Mouse (Mus musculus): Measurements from ENCODE around the gene Gm49450. TPM values are rescaled to one million over a fixed set of nuclear protein-coding genes. Genes with fewer than 3 reads are reported as not detected.
"Not testable (repeated sequence)": the region's sequence is repeated elsewhere in the genome, so short reads cannot be mapped to it uniquely, and the experiment has no call there.

The Gm49450 gene
- polyA plus RNA-seq, 1 experiment from 2014 or later: not detected

DNA sequence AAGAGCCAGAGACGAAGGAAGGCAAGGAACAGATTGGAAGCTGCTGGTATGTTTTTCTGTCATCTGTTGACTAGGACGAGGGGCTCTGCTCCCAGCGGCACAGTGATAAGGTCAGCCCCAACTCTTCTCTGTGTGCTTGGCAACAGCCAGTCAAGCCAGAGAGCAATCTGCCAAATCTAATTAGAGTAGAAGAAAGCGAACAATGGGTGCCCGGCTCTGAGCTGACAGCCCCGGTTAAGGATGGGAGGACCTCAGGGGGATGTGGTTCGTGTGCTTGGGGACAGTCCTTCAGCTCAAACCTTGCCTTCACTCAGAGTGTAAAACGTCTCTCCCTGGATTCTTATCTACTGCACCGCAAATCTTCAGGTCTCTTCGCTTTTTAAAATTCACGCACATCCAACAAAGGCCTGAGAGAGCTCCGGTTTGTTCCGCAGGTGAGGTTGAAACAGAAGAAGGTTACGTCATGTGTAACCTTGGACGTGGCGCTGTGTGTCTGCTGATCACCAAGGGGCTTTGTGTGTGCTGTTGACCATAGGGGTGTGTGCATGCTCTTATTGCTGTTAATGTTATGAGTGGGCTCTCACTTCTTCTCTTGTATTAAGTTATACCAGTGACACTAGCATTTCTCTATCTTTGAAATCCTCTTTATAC lies 30.2 kb upstream of the Gm49450 start:
- no peaks in the 10 kb centered on the region for H3K9me3 ChIP-seq
- H3K9ac ChIP-seq (replicated peaks): peak overlapping the region; percentile 94
- peak overlapping the region; percentile 99 for H3K27ac ChIP-seq
- no peaks in the 10 kb centered on the region for H3K36me3 ChIP-seq
- ATAC-seq: peak; percentile 74
- H3K4me3 ChIP-seq (replicated peaks): peak overlapping the region; percentile 49
- peaks cover 83% of the 10 kb centered on the region for H3K4me1 ChIP-seq (replicated peaks)
- H3K4me2 ChIP-seq (replicated peaks): peak overlapping the region; percentile 70
- no peaks in the 10 kb centered on the region for H3K27me3 ChIP-seq
- 6% methylated on average over 16 of the region's 16 CpGs for WGBS

DNA sequence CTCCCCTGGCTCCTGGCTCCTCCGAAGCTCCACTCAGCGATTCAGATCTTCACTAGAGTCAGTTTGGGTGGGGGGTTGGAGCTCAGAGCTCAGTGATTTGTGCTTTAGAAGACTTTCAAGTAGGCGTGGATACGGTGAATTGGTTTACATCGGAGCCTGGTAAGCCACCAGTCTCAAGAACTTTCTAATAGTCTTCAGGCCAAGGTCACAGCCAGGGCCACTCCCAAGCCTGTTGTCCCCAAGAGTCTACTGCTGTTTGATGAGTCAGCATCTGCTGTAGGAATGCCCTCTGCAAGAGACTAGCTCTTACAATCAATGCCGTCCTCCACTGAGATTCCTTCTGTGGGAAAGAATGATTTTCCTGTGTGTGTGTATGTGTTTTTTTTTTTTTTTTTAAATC lies 28.7 kb upstream of the Gm49450 start:
- H3K4me2 ChIP-seq (replicated peaks): no peak overlapping the region; the same call in 1 of the 2 replicates
- no peaks in the 10 kb centered on the region for H3K27me3 ChIP-seq
- peaks cover 83% of the 10 kb centered on the region for H3K4me1 ChIP-seq (replicated peaks)
- H3K36me3 ChIP-seq: no peaks in the 10 kb centered on the region
- H3K9ac ChIP-seq (replicated peaks): no peak overlapping the region
- WGBS: 56% methylated on average over 6 of the region's 6 CpGs
- H3K4me3 ChIP-seq (replicated peaks): no peak overlapping the region
- no peaks in the 10 kb centered on the region for H3K9me3 ChIP-seq
- H3K27ac ChIP-seq: peak overlapping the region; percentile 99
- no peak for ATAC-seq

DNA sequence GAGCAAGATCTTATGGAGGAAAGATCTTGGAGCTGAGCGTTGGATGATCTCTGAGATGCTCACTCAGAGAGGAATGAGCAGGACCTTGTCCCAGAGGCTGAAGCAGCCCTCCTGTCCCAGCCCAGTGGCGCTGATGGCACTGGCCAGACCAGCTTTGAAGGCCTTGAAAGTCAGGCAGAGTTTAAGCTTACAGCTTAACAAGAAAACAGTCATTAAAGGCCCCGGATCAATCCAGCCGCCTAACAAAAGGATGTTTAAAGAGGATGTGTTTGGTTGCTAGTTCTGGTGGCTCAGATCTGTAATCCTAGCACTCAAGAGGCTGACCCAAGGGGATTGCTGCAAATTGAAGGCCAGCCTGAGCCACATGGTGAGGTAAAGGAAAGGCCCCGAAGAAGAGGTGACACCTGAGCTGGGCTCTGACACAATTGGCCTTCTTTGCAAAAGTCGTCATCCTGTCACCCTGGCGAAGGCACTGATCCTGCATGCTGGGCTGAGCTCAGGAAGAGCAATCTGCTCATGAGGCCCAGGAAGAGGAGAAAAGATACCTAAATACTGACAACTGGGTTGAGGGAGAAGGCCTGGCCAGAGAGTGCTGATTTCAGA lies 26.8 kb upstream of the Gm49450 start:
- peak overlapping the region; percentile 96 for H3K27ac ChIP-seq
- no peak for ATAC-seq
- no peak overlapping the region for H3K4me2 ChIP-seq (replicated peaks)
- peaks cover 76% of the 10 kb centered on the region for H3K4me1 ChIP-seq (replicated peaks)
- 19% methylated on average over 7 of the region's 7 CpGs for WGBS
- H3K4me3 ChIP-seq (replicated peaks): no peak overlapping the region
- no peaks in the 10 kb centered on the region for H3K27me3 ChIP-seq
- H3K36me3 ChIP-seq: no peaks in the 10 kb centered on the region
- H3K9me3 ChIP-seq: no peaks in the 10 kb centered on the region
- H3K9ac ChIP-seq (replicated peaks): peak overlapping the region; percentile 32; the same call in 1 of the 2 replicates

DNA sequence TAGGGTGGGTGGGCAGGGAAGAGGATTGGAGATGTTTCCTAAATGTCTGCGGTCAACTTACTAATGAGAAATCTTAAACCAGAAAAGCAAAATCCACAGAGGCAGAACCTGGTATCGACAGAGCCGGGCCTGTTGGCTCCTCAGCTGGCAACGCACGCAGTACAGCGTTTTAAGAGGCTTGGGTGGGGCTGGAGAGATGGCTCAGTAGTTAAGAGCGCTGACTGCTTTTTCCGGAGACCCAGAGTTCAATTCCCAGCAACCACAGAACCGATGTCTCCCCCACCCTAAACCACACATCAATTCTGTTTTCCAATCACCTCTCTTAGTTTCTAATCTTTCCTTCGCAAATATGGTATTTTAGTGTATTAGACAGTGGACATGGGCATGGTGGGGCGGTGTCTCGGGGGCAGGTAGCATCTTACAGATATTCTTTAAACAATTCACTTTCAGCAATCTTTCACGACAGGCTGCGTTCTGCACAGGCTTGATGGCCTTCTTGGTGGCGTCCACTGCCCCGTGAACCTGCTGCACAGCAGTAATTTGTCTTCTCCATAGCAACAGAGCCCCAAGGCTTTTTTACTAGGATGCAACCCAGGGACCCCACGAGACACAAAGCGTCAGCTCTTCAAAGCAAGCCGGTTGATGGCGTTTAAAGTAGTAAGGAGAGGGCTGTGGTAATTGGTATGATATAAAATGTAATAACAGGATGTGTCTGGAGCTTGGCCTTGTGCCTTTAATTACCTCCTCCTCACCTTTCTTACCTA lies 25.2 kb upstream of the Gm49450 start:
- Histone ChIP-seq H3K9me3 (no peaks in the 10 kb centered on the region), H3K36me3 (no peaks in the 10 kb centered on the region), H3K9ac (replicated peaks) (peak overlapping the region; percentile 56), H3K27me3 (no peaks in the 10 kb centered on the region), H3K27ac (peak overlapping the region; percentile 96), H3K4me2 (replicated peaks) (peak overlapping the region; percentile 56), H3K4me1 (replicated peaks) (peaks cover 70% of the 10 kb centered on the region), H3K4me3 (replicated peaks) (peak overlapping the region; percentile 27)
- 34% methylated on average over 20 of the region's 20 CpGs for WGBS
- peak; percentile 15; the same call in 1 of the 2 replicates for ATAC-seq

DNA sequence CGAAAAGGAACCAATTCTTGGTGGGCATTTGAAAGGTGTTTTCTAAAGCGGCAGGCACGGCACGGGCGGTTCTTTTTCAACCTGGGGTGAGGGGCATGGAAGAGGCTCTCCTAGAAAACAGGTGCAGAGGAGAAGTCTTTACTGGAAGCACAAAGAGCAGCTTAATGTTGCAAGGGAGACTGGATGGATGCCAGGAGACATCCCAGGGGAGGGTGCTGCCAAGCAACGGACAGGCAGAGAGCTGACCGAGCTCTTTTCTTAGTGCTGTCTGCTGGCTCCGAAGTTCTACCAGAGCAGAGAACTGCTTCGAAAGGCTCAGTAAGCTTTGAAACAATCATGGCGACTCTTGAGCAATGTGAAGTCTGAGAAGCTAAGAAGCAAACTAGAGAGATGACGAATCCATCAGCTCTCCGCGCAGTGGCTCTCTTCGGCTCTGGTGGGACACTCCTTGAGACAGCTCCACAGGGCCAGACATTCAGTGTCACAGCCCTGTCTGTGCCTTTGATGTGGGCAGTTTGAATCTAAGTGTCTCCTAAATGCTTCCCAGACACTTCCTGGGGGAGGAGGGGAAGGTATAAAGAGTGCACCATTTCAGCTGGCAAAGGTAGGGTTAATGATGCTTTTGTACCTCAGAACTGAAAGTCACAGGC lies 24.5 kb upstream of the Gm49450 start:
- Histone ChIP-seq H3K4me1 (replicated peaks) (peaks cover 70% of the 10 kb centered on the region), H3K9ac (replicated peaks) (peak overlapping the region; percentile 56), H3K36me3 (no peaks in the 10 kb centered on the region), H3K4me3 (replicated peaks) (peak overlapping the region; percentile 27), H3K9me3 (no peaks in the 10 kb centered on the region), H3K27me3 (no peaks in the 10 kb centered on the region), H3K4me2 (replicated peaks) (peak overlapping the region; percentile 56), H3K27ac (peak overlapping the region; percentile 96)
- 26% methylated on average over 14 of the region's 14 CpGs for WGBS
- peak; percentile 79 for ATAC-seq

DNA sequence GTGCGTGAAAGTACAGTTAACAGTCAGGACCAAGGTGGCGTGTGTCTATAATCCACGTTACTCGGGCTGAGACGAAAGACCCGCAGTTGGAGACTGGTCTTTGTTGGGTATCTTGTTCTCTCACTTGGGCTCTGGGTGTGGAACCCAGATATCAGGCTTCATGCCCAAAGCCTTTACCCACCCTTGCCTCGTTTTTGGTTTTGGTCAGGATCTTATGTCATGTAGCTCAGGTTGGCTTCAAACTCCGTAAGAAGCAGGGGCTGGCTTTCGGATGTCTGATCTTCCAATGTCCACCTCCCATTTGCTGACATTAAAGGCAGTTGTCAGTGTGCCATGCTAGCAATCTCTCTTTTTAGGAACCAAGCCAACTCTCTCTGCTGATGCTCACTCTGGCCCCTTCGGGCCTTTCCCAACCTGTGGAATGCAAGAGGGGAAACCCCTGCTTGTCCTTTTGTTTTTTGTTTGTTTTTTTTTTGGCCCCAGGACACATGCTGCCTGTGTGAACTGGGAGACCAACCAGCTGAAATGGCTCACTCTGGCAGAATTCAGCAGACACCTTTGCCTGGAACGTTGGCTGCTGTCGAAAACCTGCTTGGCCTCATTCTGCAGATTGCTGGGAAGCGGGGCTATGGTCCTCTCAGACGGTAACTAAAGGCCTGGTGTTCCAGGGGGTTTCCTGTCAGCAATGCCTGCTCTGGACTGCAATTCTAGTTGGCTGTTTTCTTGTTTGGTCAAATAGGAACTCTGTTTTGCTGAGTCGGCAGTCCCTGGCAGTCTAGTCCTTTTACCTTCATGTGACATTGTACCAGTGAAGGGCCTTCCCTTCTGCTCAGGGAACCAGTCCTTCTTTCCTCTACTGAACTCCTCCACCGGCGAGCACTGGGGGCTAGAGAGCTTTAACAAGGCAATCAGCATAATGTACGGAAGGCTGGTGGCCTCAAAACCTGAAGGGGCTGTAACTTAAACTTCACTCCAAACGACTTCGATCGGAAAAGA lies 23.7 kb upstream of the Gm49450 start:
- peak overlapping the region; percentile 27 for H3K4me3 ChIP-seq (replicated peaks)
- H3K9me3 ChIP-seq: no peaks in the 10 kb centered on the region
- H3K27ac ChIP-seq: peak overlapping the region; percentile 96
- no peak for ATAC-seq
- WGBS: 62% methylated on average over 21 of the region's 21 CpGs
- peak overlapping the region; percentile 56 for H3K9ac ChIP-seq (replicated peaks)
- peaks cover 70% of the 10 kb centered on the region for H3K4me1 ChIP-seq (replicated peaks)
- no peaks in the 10 kb centered on the region for H3K36me3 ChIP-seq
- no peaks in the 10 kb centered on the region for H3K27me3 ChIP-seq
- peak overlapping the region; percentile 56 for H3K4me2 ChIP-seq (replicated peaks)

DNA sequence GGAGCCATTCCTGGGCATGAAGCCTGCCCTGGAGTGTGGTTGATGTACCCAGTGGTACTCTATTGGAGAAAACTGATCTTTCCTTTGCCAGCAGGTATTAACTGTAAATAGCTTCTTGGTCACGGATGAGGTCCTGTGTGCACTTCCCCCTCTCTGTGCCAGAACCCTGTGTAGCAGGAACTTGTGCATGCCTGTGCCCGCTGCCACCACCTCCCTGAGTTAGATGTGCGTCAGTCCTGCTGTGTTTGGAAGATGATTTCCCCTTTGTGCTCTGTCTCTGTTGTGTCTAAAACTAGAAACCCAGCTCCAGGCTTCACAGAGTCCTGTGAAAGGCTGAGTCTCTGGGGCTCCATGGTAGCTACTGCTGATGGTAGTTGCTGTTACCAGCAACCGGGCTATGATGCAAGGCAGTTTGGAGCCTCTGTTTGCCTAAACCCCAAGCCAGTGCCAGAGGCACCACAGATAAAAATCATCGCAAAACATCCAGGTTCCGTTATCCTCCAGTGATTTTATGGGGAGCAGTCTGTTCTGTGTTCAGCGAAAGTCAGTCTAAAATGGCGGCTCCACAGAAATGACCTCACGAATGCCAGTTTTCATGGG lies 19.8 kb upstream of the Gm49450 start:
- H3K9ac ChIP-seq (replicated peaks): no peak overlapping the region
- H3K4me3 ChIP-seq (replicated peaks): no peak overlapping the region
- no peaks in the 10 kb centered on the region for H3K27me3 ChIP-seq
- H3K27ac ChIP-seq: peak overlapping the region; percentile 99
- H3K36me3 ChIP-seq: no peaks in the 10 kb centered on the region
- no peak overlapping the region for H3K4me2 ChIP-seq (replicated peaks)
- peaks cover 72% of the 10 kb centered on the region for H3K4me1 ChIP-seq (replicated peaks)
- no peak for ATAC-seq
- no peaks in the 10 kb centered on the region for H3K9me3 ChIP-seq
- 83% methylated on average over 9 of the region's 9 CpGs for WGBS

DNA sequence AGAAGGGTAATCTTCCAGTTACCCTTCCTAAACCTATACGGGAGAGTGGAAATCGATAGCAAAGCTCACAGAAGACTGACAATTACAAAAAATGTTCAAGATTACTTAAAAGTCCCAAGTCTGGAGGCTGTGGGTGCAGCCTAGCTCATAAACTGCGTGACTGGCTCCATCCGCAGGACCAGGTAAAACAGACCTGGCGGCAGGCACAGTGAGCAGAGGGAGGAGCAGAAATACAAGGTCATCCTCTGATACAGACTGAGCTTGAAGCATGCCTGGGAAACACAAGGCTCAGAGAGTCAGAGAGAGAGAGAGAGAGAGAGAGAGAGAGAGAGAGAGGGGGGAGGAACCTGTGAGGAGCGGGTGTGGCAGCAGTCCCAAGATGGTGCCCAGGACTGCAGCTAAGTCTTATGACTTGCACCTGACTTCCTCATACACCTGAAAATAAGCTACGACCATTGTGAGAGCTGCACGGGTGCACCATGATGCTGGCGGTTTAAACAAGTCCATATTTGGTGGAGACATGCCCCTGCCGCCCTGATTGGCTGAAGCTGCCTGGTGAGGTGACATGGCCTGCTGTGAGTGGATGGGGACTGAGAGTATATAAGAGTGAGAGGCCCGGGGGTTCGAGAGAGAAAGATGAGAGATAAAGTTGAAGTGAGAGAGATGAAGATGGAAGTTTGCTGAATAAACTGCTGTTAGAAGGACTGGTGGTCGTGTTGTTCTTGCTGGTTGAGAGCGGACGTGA lies 18.4 kb upstream of the Gm49450 start:
- Histone ChIP-seq H3K4me2 (replicated peaks) (peak overlapping the region; percentile 58), H3K4me1 (replicated peaks) (peaks cover 68% of the 10 kb centered on the region), H3K4me3 (replicated peaks) (peak overlapping the region; percentile 33), H3K9ac (replicated peaks) (peak overlapping the region; percentile 72), H3K27ac (peak overlapping the region; percentile 99)
- H3K9me3 ChIP-seq, H3K27me3 ChIP-seq, H3K36me3 ChIP-seq: not testable (repeated sequence)
- ATAC-seq: peak; percentile 68
- WGBS: 47% methylated on average over 15 of the region's 15 CpGs

DNA sequence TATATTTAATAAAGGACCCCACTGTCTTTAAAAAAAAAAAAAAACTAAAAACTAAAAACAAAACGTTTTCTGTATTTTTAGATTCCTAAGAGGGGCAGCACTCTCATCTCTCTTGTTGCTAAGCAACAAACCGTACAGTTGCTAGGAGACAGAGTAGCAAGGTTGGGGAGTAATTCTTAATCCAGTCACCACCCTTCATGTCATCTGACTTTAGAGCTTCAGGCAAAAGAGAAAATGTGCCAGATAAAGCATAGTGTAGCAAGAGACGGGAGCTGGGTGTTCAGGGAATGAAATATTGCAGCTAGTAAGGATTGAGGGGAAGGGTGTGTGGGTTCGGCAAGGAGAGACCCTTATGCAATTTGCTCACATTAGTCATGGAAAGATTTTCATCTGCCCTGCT lies 17.8 kb upstream of the Gm49450 start:
- Histone ChIP-seq H3K4me3 (replicated peaks) (peak overlapping the region; percentile 33), H3K4me1 (replicated peaks) (peaks cover 68% of the 10 kb centered on the region), H3K27ac (peak overlapping the region; percentile 99), H3K36me3 (no peaks in the 10 kb centered on the region), H3K9me3 (no peaks in the 10 kb centered on the region), H3K27me3 (no peaks in the 10 kb centered on the region), H3K4me2 (replicated peaks) (peak overlapping the region; percentile 58), H3K9ac (replicated peaks) (peak overlapping the region; percentile 72)
- ATAC-seq: peak; percentile 55
- 6% methylated on average over 4 of the region's 4 CpGs for WGBS

DNA sequence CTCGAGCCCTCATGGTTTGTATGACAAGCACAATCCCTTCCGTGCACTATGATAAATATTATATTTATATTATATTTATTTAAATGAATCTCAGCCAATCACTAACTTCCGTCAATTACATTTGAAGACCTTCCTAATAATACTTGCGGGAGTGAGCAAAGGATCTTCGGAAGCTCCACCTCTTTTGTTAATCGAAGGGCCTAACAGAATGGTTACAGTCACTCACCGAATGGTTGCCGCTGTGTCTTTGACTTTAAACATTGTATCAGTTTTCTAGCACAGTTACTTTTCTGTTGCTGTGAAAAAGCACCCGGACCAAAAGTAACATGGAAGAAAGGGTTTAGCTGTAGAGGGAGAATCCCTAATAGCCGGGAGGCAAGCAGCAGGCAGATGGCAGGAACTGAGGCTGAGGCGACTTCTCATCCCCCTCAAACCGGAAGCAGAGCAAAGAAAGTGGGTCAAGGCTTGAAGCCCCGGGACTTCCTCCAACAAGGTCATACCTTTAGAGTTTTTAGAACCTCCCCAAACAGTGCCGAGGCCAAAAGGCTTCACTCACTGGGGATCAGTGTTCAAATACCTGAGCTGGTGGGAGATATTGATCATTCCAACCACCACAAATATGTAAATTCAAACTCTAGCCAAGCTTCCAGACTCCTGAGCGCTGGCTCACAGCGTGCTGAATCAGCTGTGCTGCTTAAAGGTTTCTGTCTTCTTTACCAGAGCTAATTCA lies 16.2 kb upstream of the Gm49450 start:
- no peak for ATAC-seq
- H3K4me3 ChIP-seq (replicated peaks): peak overlapping the region; percentile 12
- no peaks in the 10 kb centered on the region for H3K27me3 ChIP-seq
- peak overlapping the region; percentile 99 for H3K27ac ChIP-seq
- no peaks in the 10 kb centered on the region for H3K36me3 ChIP-seq
- peak overlapping the region; percentile 72 for H3K9ac ChIP-seq (replicated peaks)
- H3K4me1 ChIP-seq (replicated peaks): peaks cover 69% of the 10 kb centered on the region
- H3K9me3 ChIP-seq: no peaks in the 10 kb centered on the region
- 1% methylated on average over 16 of the region's 16 CpGs for WGBS
- peak overlapping the region; percentile 58 for H3K4me2 ChIP-seq (replicated peaks)
